Mouse (Mus musculus): ENCODE results near the gene Lrp1. TPM values are rescaled to one million over a fixed set of nuclear protein-coding genes. Genes with fewer than 3 reads are reported as not detected.

Lrp1 gene
- polyA plus RNA-seq, 1 experiment from 2014 or later, result 34.6 TPM

Other genes starting within 250 kb of the Lrp1 start
- 27.7 and 30.3 TPM in 2 replicates for gene R3hdm2, start 240.8 kb downstream of the Lrp1 start, polyA plus RNA-seq (2014; fragmentation: Nextera tagmentation; extraction: Ambion mirVana)
- gene Stac3, start 119.5 kb downstream of the Lrp1 start, polyA plus RNA-seq (2014; fragmentation: Nextera tagmentation; extraction: Ambion mirVana), result 0.24 and 0.30 TPM in 2 replicates
- gene Ndufa4l2, start 106.2 kb downstream of the Lrp1 start, polyA plus RNA-seq (2014; fragmentation: Nextera tagmentation; extraction: Ambion mirVana), result 10.1 and 13.9 TPM in 2 replicates
- 71.3 and 82.7 TPM in 2 replicates for gene Shmt2, start 98.7 kb downstream of the Lrp1 start, polyA plus RNA-seq (2014; fragmentation: Nextera tagmentation; extraction: Ambion mirVana)
- 0.21 and 0.33 TPM in 2 replicates for gene Nxph4, start 86.6 kb downstream of the Lrp1 start, polyA plus RNA-seq (2014; fragmentation: Nextera tagmentation; extraction: Ambion mirVana)
- gene Stat6, start 21.8 kb upstream of the Lrp1 start, polyA plus RNA-seq (2014; fragmentation: Nextera tagmentation; extraction: Ambion mirVana), result 21.0 and 27.1 TPM in 2 replicates
- 6.7 and 8.4 TPM in 2 replicates for gene Nemp1, start 45.8 kb upstream of the Lrp1 start, polyA plus RNA-seq (2014; fragmentation: Nextera tagmentation; extraction: Ambion mirVana)
- 7.9 and 10.1 TPM in 2 replicates for gene Nab2, start 47.4 kb upstream of the Lrp1 start, polyA plus RNA-seq (2014; fragmentation: Nextera tagmentation; extraction: Ambion mirVana)
- 0.14 and 0.49 TPM in 2 replicates for gene Myo1a, start 84.0 kb upstream of the Lrp1 start, polyA plus RNA-seq (2014; fragmentation: Nextera tagmentation; extraction: Ambion mirVana)
- gene Tac2, start 103.3 kb upstream of the Lrp1 start, polyA plus RNA-seq (2014; fragmentation: Nextera tagmentation; extraction: Ambion mirVana), result 3.7 and 6.4 TPM in 2 replicates
- gene Zbtb39, start 118.4 kb upstream of the Lrp1 start, polyA plus RNA-seq (2014; fragmentation: Nextera tagmentation; extraction: Ambion mirVana), result 3.1 and 4.2 TPM in 2 replicates
- 9.1 and 9.2 TPM in 2 replicates for gene Gpr182, start 130.6 kb upstream of the Lrp1 start, polyA plus RNA-seq (2014; fragmentation: Nextera tagmentation; extraction: Ambion mirVana)
- gene Rdh1, start 138.6 kb upstream of the Lrp1 start, polyA plus RNA-seq (2014; fragmentation: Nextera tagmentation; extraction: Ambion mirVana), result 0.10 TPM in 1 of 2 replicates, not detected in the other
- gene Rdh16f1, start 138.6 kb upstream of the Lrp1 start, polyA plus RNA-seq (2014; fragmentation: Nextera tagmentation; extraction: Ambion mirVana), result 0.10 TPM in 1 of 2 replicates, not detected in the other
- gene Rdh9, start 155.2 kb upstream of the Lrp1 start, polyA plus RNA-seq (2014; fragmentation: Nextera tagmentation; extraction: Ambion mirVana), result 0.18 TPM in 1 of 2 replicates, not detected in the other
- gene Rdh16, start 180.0 kb upstream of the Lrp1 start, polyA plus RNA-seq (2014; fragmentation: Nextera tagmentation; extraction: Ambion mirVana), result not detected in 2 replicates
- not detected in 2 replicates for gene Rdh19, start 228.8 kb upstream of the Lrp1 start, polyA plus RNA-seq (2014; fragmentation: Nextera tagmentation; extraction: Ambion mirVana)
- gene Rdh16f2, start 245.3 kb upstream of the Lrp1 start, polyA plus RNA-seq (2014; fragmentation: Nextera tagmentation; extraction: Ambion mirVana), result not detected in 2 replicates

Measured in heart, embryonic 11.5 days (tissue).